Mouse (Mus musculus) ovary, adult 18-20 months (tissue): ENCODE results near the gene Itgam.

Experiments
- DNase-seq: peaks from one replicate; pipeline ENCODE4 v3.0.0; 2022; ENCODE audit warnings: low spot score, mixed read lengths

Gene Itgam

GRCm38 (mm10) chr7:128057860-128058259 is 4.6 kb upstream of the Itgam start:
- DNase-seq, result no peak

GRCm38 (mm10) chr7:128058576-128058975 is 3.9 kb upstream of the Itgam start:
- DNase-seq, result no peak

GRCm38 (mm10) chr7:128059091-128059490 is 3.3 kb upstream of the Itgam start:
- no peak for DNase-seq

- DNase-seq, result no peak
These were observed 856 bp downstream of the Itgam start for GRCm38 (mm10) chr7:128063211-128063781.

- no peak for DNase-seq
These were observed 3.1 kb downstream of the Itgam start for GRCm38 (mm10) chr7:128065547-128065946.

GRCm38 (mm10) chr7:128067847-128068246 is 5.4 kb downstream of the Itgam start:
- DNase-seq, result no peak

GRCm38 (mm10) chr7:128069844-128070243 is 7.4 kb downstream of the Itgam start:
- no peak for DNase-seq

GRCm38 (mm10) chr7:128071816-128072215 is 9.4 kb downstream of the Itgam start:
- no peak for DNase-seq

GRCm38 (mm10) chr7:128080012-128080411 is 17.6 kb downstream of the Itgam start:
- no peak for DNase-seq

GRCm38 (mm10) chr7:128089141-128089540 is 26.7 kb downstream of the Itgam start:
- DNase-seq, result no peak

GRCm38 (mm10) chr7:128098135-128098534 is 35.7 kb downstream of the Itgam start:
- DNase-seq, result no peak

GRCm38 (mm10) chr7:128100742-128101357 is 38.4 kb downstream of the Itgam start:
- no peak for DNase-seq

GRCm38 (mm10) chr7:128105246-128105645 is 42.8 kb downstream of the Itgam start:
- no peak for DNase-seq

GRCm38 (mm10) chr7:128107462-128107861 is 45.0 kb downstream of the Itgam start:
- no peak for DNase-seq

GRCm38 (mm10) chr7:128110314-128110713 is 47.9 kb downstream of the Itgam start:
- no peak for DNase-seq

GRCm38 (mm10) chr7:128112131-128112530 is 49.7 kb downstream of the Itgam start:
- no peak for DNase-seq

- DNase-seq, result no peak
These were observed 52.1 kb downstream of the Itgam start for GRCm38 (mm10) chr7:128114371-128115105.

- DNase-seq, result no peak
These were observed 52.9 kb downstream of the Itgam start for GRCm38 (mm10) chr7:128115211-128115958.

- no peak for DNase-seq
These were observed 54.0 kb downstream of the Itgam start for GRCm38 (mm10) chr7:128116396-128116795.

- no peak for DNase-seq
These were observed 57.5 kb downstream of the Itgam start for GRCm38 (mm10) chr7:128119726-128120490.

- DNase-seq, result peak; percentile 38
These were observed 66.6 kb downstream of the Itgam start, which contains the start of gene Itgax for GRCm38 (mm10) chr7:128128741-128129720. Gene Itgax (plus strand): TSS chr7:128129547.
